Mouse (Mus musculus): Measurements from ENCODE around the gene Gm38393.

The Gm38393 gene

GRCm38 (mm10) chr7:60004606-60005330 lies at the start of gene Gm38393, which contains the start of gene Snurf:
Gene Gm38393, minus strand, starts transcription at chr7:60005064.
Gene Snurf, minus strand, starts transcription at chr7:60005049.
- peak; percentile 12 to 20 for DNase-seq (ENCODE audit: low spot score in 2 of 2)

DNA sequence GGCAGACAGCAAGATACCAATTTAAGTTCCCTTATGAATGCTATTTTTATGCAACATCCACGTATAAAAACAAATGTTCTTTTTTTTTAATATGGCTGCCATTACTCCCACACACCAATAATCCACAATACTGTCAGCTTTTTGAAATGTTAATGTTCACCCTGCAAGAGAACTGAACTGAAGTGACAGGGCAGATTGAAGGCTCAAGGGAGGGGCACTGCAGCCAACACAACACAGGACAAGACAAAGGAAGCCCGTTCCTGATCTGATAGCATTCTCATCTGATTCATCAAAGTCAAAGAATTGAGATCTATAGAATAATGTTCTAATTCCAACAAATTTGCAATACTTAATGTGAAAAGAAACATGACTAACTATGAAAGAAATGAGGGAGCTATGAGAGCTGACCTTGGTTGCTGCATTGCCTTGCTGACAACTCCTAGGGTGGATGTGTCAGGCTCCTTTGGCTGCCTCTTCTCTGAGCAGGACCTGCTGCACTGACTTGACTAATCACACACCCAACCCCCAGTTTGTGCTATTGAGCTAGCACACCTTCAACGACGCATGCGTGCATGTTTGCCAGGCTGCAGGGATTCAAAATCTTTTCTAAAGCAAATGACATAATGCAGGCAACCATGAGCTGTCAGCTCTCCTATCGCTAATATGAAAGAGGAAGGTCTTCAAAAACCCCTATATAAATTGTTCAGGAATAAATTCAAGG lies 42.8 kb upstream of the Gm38393 start:
- DNase-seq (ENCODE audit: low spot score in 2 of 2), result no peak

- no peak for DNase-seq (ENCODE audit: low spot score in 2 of 2)
Observed at GRCm38 (mm10) chr7:60013186-60013585, 8.3 kb upstream of the Gm38393 start.

- DNase-seq (ENCODE audit: low spot score in 2 of 2), result no peak
Observed at GRCm38 (mm10) chr7:60007727-60008360, 3.0 kb upstream of the Gm38393 start.

DNA sequence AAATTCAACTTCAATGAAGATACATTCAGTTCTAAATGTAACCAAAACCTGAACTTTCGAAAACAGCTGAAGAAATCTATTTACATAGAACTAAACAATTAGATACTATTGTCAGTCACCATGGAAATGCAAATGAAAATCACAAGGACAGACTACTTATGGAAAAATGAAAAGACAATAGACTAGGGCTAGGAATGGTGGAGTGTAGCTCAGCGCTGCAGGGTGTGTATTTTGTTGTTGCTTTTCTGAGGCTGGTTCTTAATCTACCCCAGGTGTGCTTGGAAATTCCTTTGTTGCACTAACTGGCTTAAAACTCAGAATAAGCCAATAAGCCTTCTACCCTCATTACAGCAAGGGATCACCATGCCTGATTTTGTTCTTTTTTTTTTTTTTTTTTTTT lies 1.4 kb upstream of the Gm38393 start:
- DNase-seq (ENCODE audit: low spot score in 2 of 2), result no peak

- peak in 1 of 2 experiments; percentile 7 for DNase-seq (ENCODE audit: low spot score in 2 of 2)
Observed at GRCm38 (mm10) chr7:60003921-60004605, 801 bp downstream of the Gm38393 start.

- no peak for DNase-seq (ENCODE audit: low spot score in 2 of 2)
Observed at GRCm38 (mm10) chr7:60003006-60003865, 1.6 kb downstream of the Gm38393 start.

DNA sequence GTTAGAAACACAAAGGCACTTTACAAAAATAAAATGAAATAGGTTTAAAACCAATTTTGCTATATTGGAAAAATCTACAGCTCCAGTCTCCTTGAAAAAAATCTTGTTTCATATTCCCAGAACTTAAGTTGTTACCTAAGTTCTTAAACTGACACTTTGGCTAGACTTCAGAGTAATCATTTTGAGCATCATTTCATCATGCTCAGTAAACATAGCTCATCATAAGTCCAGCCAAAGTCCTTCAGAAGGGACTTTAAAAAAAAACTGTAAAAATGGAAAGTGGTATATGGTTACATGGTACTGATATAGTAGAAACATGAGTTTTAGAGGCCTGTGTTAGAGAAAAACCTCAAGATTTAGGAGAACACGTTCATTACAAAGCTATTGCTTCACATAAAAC lies 26.2 kb downstream of the Gm38393 start:
- no peak for DNase-seq (ENCODE audit: low spot score in 2 of 2)

Data from urinary bladder, adult 18-20 months (tissue).